In genomic region chr7:100495581-100496251, GRCm38 (mm10) we compare ENCODE assay signal across 8 mouse cellular contexts. TPM values are rescaled to one million over a fixed set of nuclear protein-coding genes. Genes with fewer than 3 reads are reported as not detected.
A peak's percentile ranks its signal among the peaks of the same experiment; 100 is the strongest.
DNase-seq lines count a peak whose midpoint lies in the region; ATAC-seq and TF ChIP-seq lines count a peak whose summit lies in the region.

No protein-coding gene starts in this region.

- WGBS in bone marrow, adult 2 months = 6% methylated on average over 11 of the region's 11 CpGs
- 24% methylated on average over 11 of the region's 11 CpGs for WGBS in forebrain, postnatal 0 days
- WGBS in hindbrain, embryonic 15.5 days = 29% methylated on average over 11 of the region's 11 CpGs

- peak; percentile 11; the same call in 1 of the 2 replicates for TF ChIP-seq CTCF in bone marrow, adult 2 months (IDR thresholded peaks at IDR 0.05; ENCODE audit: control insufficient read depth, insufficient read depth, low read length)
- 0 out of 2 replicates have a peak, but pooled peaks have one; percentile 11 for TF ChIP-seq CTCF in forebrain, postnatal 0 days (IDR thresholded peaks at IDR 0.05; ENCODE audit: low read depth)

- H3K4me3 ChIP-seq in ES-E14 (ENCODE audit: insufficient read depth in 1 of 2, low read depth in 1 of 2, low read length in 2 of 2, poor library complexity in 1 of 2, severe bottlenecking in 1 of 2) = peak overlapping the region; percentile 74 to 94; a peak in 2 of 4 replicates
- H3K4me3 ChIP-seq in bone marrow, adult 2 months (replicated peaks; ENCODE audit: control insufficient read depth, low read depth, low read length) = peak overlapping the region; percentile 82
- no peak overlapping the region for H3K4me3 ChIP-seq in forebrain, postnatal 0 days (ENCODE audit: low read depth, low read length)
- H3K4me3 ChIP-seq in hindbrain, embryonic 15.5 days = no peak overlapping the region

- peak overlapping the region; percentile 67 for H3K27ac ChIP-seq in ES-E14 (ENCODE audit: insufficient read depth, low read depth, low read length, poor library complexity, severe bottlenecking)
- peak overlapping the region; percentile 92 for H3K27ac ChIP-seq in bone marrow, adult 2 months (ENCODE audit: control insufficient read depth, insufficient read depth, low read depth, low read length, poor library complexity)
- peak overlapping the region; percentile 66 for H3K27ac ChIP-seq in forebrain, postnatal 0 days (ENCODE audit: low read depth, low read length)
- peak overlapping the region; percentile 79 for H3K27ac ChIP-seq in hindbrain, embryonic 15.5 days (replicated peaks)

- H3K9me3 ChIP-seq in ES-E14 (ENCODE audit: control insufficient read depth, insufficient read depth, low read depth, low read length) = no peaks in the 10 kb centered on the region
- no peaks in the 10 kb centered on the region for H3K9me3 ChIP-seq in forebrain, postnatal 0 days (ENCODE audit: low read length)
- no peaks in the 10 kb centered on the region for H3K9me3 ChIP-seq in hindbrain, embryonic 15.5 days

- H3K4me1 ChIP-seq in ES-E14 (ENCODE audit: control insufficient read depth in 2 of 2, insufficient read depth in 2 of 2, low read length in 2 of 2, poor library complexity in 1 of 2) = peaks cover 3 to 31% of the 10 kb centered on the region in 2 experiments; a peak in 2 of 4 replicates
- no peaks in the 10 kb centered on the region; the same call in 1 of the 2 replicates for H3K4me1 ChIP-seq in bone marrow, adult 2 months (ENCODE audit: control insufficient read depth, insufficient read depth, low read length)
- H3K4me1 ChIP-seq in forebrain, postnatal 0 days (ENCODE audit: insufficient read depth) = peaks cover 20% of the 10 kb centered on the region
- peaks cover 45% of the 10 kb centered on the region for H3K4me1 ChIP-seq in hindbrain, embryonic 15.5 days (replicated peaks)

- peak; percentile 92 for ATAC-seq in forebrain, postnatal 0 days
- peak; percentile 86 for ATAC-seq in hindbrain, embryonic 15.5 days (ENCODE audit: low FRiP score, low read depth)

- H3K9ac ChIP-seq in ES-E14 (ENCODE audit: insufficient read depth, low read depth, low read length, poor library complexity, severe bottlenecking) = peak overlapping the region; percentile 53
- H3K9ac ChIP-seq in forebrain, postnatal 0 days = peak overlapping the region; percentile 6; the same call in 1 of the 2 replicates
- H3K9ac ChIP-seq in hindbrain, embryonic 15.5 days = no peak overlapping the region

- in situ Hi-C loops in ES-E14 (cut with MboI; ENCODE audit: low sequenced_read_pairs in 2 of 2, unreplicated experiment in 2 of 2) = no loop called here

- no peak for TF ChIP-seq POLR2A in bone marrow, adult 2 months (IDR thresholded peaks at IDR 0.05; ENCODE audit: borderline replicate concordance, control insufficient read depth, low read depth, low read length)

- H3K27me3 ChIP-seq in forebrain, postnatal 0 days (ENCODE audit: insufficient read depth, low read length) = no peaks in the 10 kb centered on the region
- H3K27me3 ChIP-seq in hindbrain, embryonic 15.5 days = no peaks in the 10 kb centered on the region

- peak; percentile 81 for DNase-seq in ES-E14 (ENCODE audit: low read depth, low spot score)
- DNase-seq in forebrain, postnatal 0 days = peak; percentile 76
- peak; percentile 66 for DNase-seq in layer of hippocampus, postnatal 36 days
- peak; percentile 77 for DNase-seq in lung, postnatal 14 days
- peak; percentile 77 for DNase-seq in right cerebral cortex, adult 18-20 months
- DNase-seq in thymus, postnatal 4 days = peak; percentile 83

- peaks cover 55% of the 10 kb centered on the region for H3K36me3 ChIP-seq in ES-E14 (ENCODE audit: control insufficient read depth, insufficient read depth, low read length, poor library complexity, severe bottlenecking)
- H3K36me3 ChIP-seq in forebrain, postnatal 0 days (ENCODE audit: insufficient read depth) = no peaks in the 10 kb centered on the region
- no peaks in the 10 kb centered on the region for H3K36me3 ChIP-seq in hindbrain, embryonic 15.5 days

- peak overlapping the region; percentile 19; the same call in 1 of the 2 replicates for H3K4me2 ChIP-seq in forebrain, postnatal 0 days (ENCODE audit: low read depth)
- H3K4me2 ChIP-seq in hindbrain, embryonic 15.5 days = peak overlapping the region; percentile 65

TF ChIP-seq in ES-E14, 5 proteins besides CTCF, POLR2A, EP300 and RAD21:
- TF ChIP-seq ZNF384 (IDR thresholded peaks at IDR 0.05; ENCODE audit: low read depth, low read length) (no peak), HCFC1 (IDR thresholded peaks at IDR 0.05; ENCODE audit: borderline replicate concordance, insufficient read depth, low read length) (no peak), CHD2 (IDR thresholded peaks at IDR 0.05; ENCODE audit: low read depth, low read length) (no peak), ZC3H11A (IDR thresholded peaks at IDR 0.05; ENCODE audit: borderline replicate concordance, low read depth, low read length) (no peak), MAFK (IDR thresholded peaks at IDR 0.05; ENCODE audit: insufficient read depth, low read depth, low read length) (no peak)

RNA-seq across cellular contexts. Expression of gene Ucp2, which starts 2.6 kb away (rescaled TPM):
- 46.9 and 52.7 TPM in 2 replicates for total RNA-seq in ES-E14 (2012; rRNA removed)
- 557 and 572 TPM in 2 replicates for polyA plus RNA-seq in bone marrow, adult 2 months (2011; ENCODE audit: insufficient read depth, insufficient read length, low replicate concordance, missing spikeins)
- 28.9 and 88.3 TPM in 2 replicates for total RNA-seq in forebrain, postnatal 0 days (2014; rRNA removed)
- polyA plus RNA-seq in forebrain, postnatal 0 days (2015; fragmentation: Nextera tagmentation; extraction: Ambion mirVana) = 83.6 and 106 TPM in 2 replicates
- 77.4 and 81.8 TPM in 2 replicates for polyA plus RNA-seq in hindbrain, embryonic 15.5 days (2015; fragmentation: Nextera tagmentation; extraction: Ambion mirVana)
- total RNA-seq in layer of hippocampus, postnatal 36 days (2021) = 10 to 100 TPM; 67.5 to 87.2 TPM

RNA-seq across cellular contexts. Expression of gene Dnajb13, which starts 19.0 kb away (rescaled TPM):
- 2.5 and 2.8 TPM in 2 replicates for total RNA-seq in ES-E14 (2012; rRNA removed)
- 3.4 and 4.5 TPM in 2 replicates for polyA plus RNA-seq in bone marrow, adult 2 months (2011; ENCODE audit: insufficient read depth, insufficient read length, low replicate concordance, missing spikeins)
- total RNA-seq in forebrain, postnatal 0 days (2014; rRNA removed) = 3.4 TPM in 2 replicates
- polyA plus RNA-seq in forebrain, postnatal 0 days (2015; fragmentation: Nextera tagmentation; extraction: Ambion mirVana) = 4.0 and 7.0 TPM in 2 replicates
- polyA plus RNA-seq in hindbrain, embryonic 15.5 days (2015; fragmentation: Nextera tagmentation; extraction: Ambion mirVana) = 4.1 and 7.1 TPM in 2 replicates
- under 1 TPM; 0.43 to 0.50 TPM for total RNA-seq in layer of hippocampus, postnatal 36 days (2021)

RNA-seq across cellular contexts. Expression of gene Ucp3, which starts 22.9 kb away (rescaled TPM):
- total RNA-seq in ES-E14 (2012; rRNA removed) = not detected in 2 replicates
- polyA plus RNA-seq in bone marrow, adult 2 months (2011; ENCODE audit: insufficient read depth, insufficient read length, low replicate concordance, missing spikeins) = 0.77 TPM in 1 of 2 replicates, not detected in the other
- 0.15 and 0.19 TPM in 2 replicates for total RNA-seq in forebrain, postnatal 0 days (2014; rRNA removed)
- polyA plus RNA-seq in forebrain, postnatal 0 days (2015; fragmentation: Nextera tagmentation; extraction: Ambion mirVana) = not detected in 2 replicates
- not detected in 2 replicates for polyA plus RNA-seq in hindbrain, embryonic 15.5 days (2015; fragmentation: Nextera tagmentation; extraction: Ambion mirVana)
- total RNA-seq in layer of hippocampus, postnatal 36 days (2021) = 1 to 10 TPM; 1.3 to 2.5 TPM

RNA-seq across cellular contexts. Expression of gene Coa4, which starts 41.2 kb away (rescaled TPM):
- 11.3 and 14.6 TPM in 2 replicates for total RNA-seq in ES-E14 (2012; rRNA removed)
- polyA plus RNA-seq in bone marrow, adult 2 months (2011; ENCODE audit: insufficient read depth, insufficient read length, low replicate concordance, missing spikeins) = 3.5 and 7.4 TPM in 2 replicates
- 4.8 and 10.3 TPM in 2 replicates for total RNA-seq in forebrain, postnatal 0 days (2014; rRNA removed)
- 3.5 and 5.7 TPM in 2 replicates for polyA plus RNA-seq in forebrain, postnatal 0 days (2015; fragmentation: Nextera tagmentation; extraction: Ambion mirVana)
- polyA plus RNA-seq in hindbrain, embryonic 15.5 days (2015; fragmentation: Nextera tagmentation; extraction: Ambion mirVana) = 15.8 and 17.8 TPM in 2 replicates
- total RNA-seq in layer of hippocampus, postnatal 36 days (2021) = 10 to 100 TPM in 1 of 2 experiments, 1 to 10 TPM in 1; 8.3 to 10.8 TPM

Comparison
In these comparisons a context has a peak if more than half of its experiments do, and no peak if none do; other contexts are left out.
1. H3K4me3 ChIP-seq: peak in ES-E14 (2 of 2) and bone marrow, adult 2 months (single experiment); none in forebrain, postnatal 0 days (single experiment) and hindbrain, embryonic 15.5 days (single experiment).
2. Peak in every context shown above with its lines, with median percentiles within 50 percentile points of each other: DNase-seq and H3K27ac ChIP-seq.